Mouse (Mus musculus) ES-E14 (cell line): ENCODE data around the gene Klk6. TPM values are rescaled to one million over a fixed set of nuclear protein-coding genes. Genes with fewer than 3 reads are reported as not detected.
A peak's percentile ranks its signal among the peaks of the same experiment; 100 is the strongest.

Experiments used
- DNase-seq: peaks from one replicate; pipeline ENCODE4 v3.0.0-alpha.2; 2013; ENCODE audit warnings: low read depth, low spot score
- H3K27ac ChIP-seq: 2 replicates; pipeline ENCODE4 v1.5.1; 2012; ENCODE audit warnings: low read depth, mild to moderate bottlenecking, low read length, moderate library complexity, mixed read lengths; ENCODE audit not compliant: poor library complexity, insufficient read depth, severe bottlenecking
- H3K36me3 ChIP-seq: 2 replicates; pipeline ENCODE4 v1.6.1; 2012; ENCODE audit warnings: mild to moderate bottlenecking, low read length, moderate library complexity, mixed read lengths; ENCODE audit not compliant: control insufficient read depth, poor library complexity, insufficient read depth, severe bottlenecking
- H3K4me1 ChIP-seq, 2 experiments: fragments of 150-350 bp in 1 of 2; sonication (generic) in 1 of 2; 2 replicates each; pipeline ENCODE4 v1.6.1; 2012; ENCODE audit warnings: low read length in 2 of 2, mild to moderate bottlenecking in 1 of 2, mixed read lengths in 1 of 2; ENCODE audit not compliant: control insufficient read depth in 2 of 2, insufficient read depth in 2 of 2, poor library complexity in 1 of 2
- H3K4me3 ChIP-seq, 2 experiments: fragments of 150-350 bp in 1 of 2; sonication (generic) in 1 of 2; 2 replicates each; pipeline ENCODE4 v1.5.1; 2012; ENCODE audit warnings: low read length in 2 of 2, low read depth in 1 of 2, mild to moderate bottlenecking in 1 of 2, mixed read lengths in 1 of 2; ENCODE audit not compliant: insufficient read depth in 1 of 2, poor library complexity in 1 of 2, severe bottlenecking in 1 of 2
- H3K9ac ChIP-seq: 2 replicates; pipeline ENCODE4 v1.6.1; 2012; ENCODE audit warnings: low read depth, mild to moderate bottlenecking, low read length, mixed read lengths; ENCODE audit not compliant: poor library complexity, insufficient read depth, severe bottlenecking
- H3K9me3 ChIP-seq: fragments of 150-350 bp; sonication (generic); 2 replicates; pipeline ENCODE4 v1.6.1; 2012; ENCODE audit warnings: low read depth, mild to moderate bottlenecking, low read length; ENCODE audit not compliant: control insufficient read depth, insufficient read depth
- CHD2 ChIP-seq: IDR thresholded peaks from 2 replicates; pipeline ENCODE4 v1.6.1; 2014; ENCODE audit warnings: mild to moderate bottlenecking, low read depth, low read length, inconsistent platforms
- HCFC1 ChIP-seq: IDR thresholded peaks from 2 replicates; pipeline ENCODE4 v1.6.1; 2012; ENCODE audit warnings: low read length, inconsistent platforms, borderline replicate concordance; ENCODE audit not compliant: insufficient read depth
- MAFK ChIP-seq: IDR thresholded peaks from 2 replicates; pipeline ENCODE4 v1.6.1; 2014; ENCODE audit warnings: mild to moderate bottlenecking, low read depth, low read length, inconsistent platforms; ENCODE audit not compliant: insufficient read depth
- ZC3H11A ChIP-seq: IDR thresholded peaks from 2 replicates; pipeline ENCODE4 v1.6.1; 2012; ENCODE audit warnings: low read depth, mild to moderate bottlenecking, inconsistent platforms, low read length, borderline replicate concordance
- ZNF384 ChIP-seq: IDR thresholded peaks from 2 replicates; pipeline ENCODE4 v1.6.1; 2012; ENCODE audit warnings: low read depth, low read length, inconsistent platforms
- in situ Hi-C, 2 experiments: fragments of 600-800 bp; cut with MboI; formaldehyde crosslinking; loops; one replicate each; pipeline ENCODE4 v1.15.1; 2025; ENCODE audit warnings: low sequenced_read_pairs in 2 of 2, inconsistent platforms in 1 of 2; ENCODE audit not compliant: unreplicated experiment in 2 of 2
- total RNA-seq: library from RNA; depleted of rRNA; stranded (reverse); fragments of 300-350 nt; gene quantifications from 2 replicates; pipeline ENCODE4 v1.2.3, GENCODE M21; 2012

Klk6 gene
- total RNA-seq, 1 experiment: 0.54 TPM

DNA sequence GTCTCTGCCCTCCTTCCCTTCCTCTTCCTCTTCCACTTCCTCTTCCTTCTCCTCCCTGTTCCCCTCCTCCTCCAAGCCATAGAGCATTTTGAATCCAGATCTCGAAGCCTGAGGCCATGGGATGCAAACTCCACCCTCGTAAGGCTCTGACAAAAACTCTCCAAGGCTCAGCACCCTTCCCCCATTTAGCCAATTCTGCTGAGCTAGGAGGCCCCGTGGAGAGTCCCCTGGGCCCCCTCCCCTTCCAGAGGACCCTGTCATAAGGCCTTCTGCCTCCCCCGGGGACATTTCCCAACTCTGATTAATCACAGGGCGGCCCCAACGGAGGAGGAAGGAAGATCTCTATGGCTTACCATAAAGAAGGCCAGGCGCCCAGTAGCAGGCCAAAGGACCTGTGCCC is 32.7 kb upstream of the Klk6 start, which contains the start of gene Klk9:
Gene Klk9, plus strand, starts transcription at position 301 of the 400 bp plus-strand sequence.
- Histone ChIP-seq H3K36me3 (no peaks in the 10 kb centered on the region), H3K27ac (no peak within 1 kb of the TSS), H3K9ac (no peak within 1 kb of the TSS), H3K4me1 (peaks cover 0 to 4% of the 10 kb centered on the region in 2 experiments; a peak in 1 of 4 replicates), H3K4me3 (no peak within 1 kb of the TSS), H3K9me3 (no peaks in the 10 kb centered on the region)
- DNase-seq: no peak
- in situ Hi-C loops: no loop called here
- TF ChIP-seq CHD2 (no peak), MAFK (no peak), HCFC1 (no peak)

- TF ChIP-seq HCFC1 (no peak), MAFK (no peak), ZNF384 (0 out of 2 replicates have a peak, but pooled peaks have one; percentile 20)
- DNase-seq: no peak
- Histone ChIP-seq H3K27ac (no peak overlapping the region), H3K9ac (peak overlapping the region; percentile 40; the same call in 1 of the 2 replicates), H3K36me3 (no peaks in the 10 kb centered on the region), H3K9me3 (no peaks in the 10 kb centered on the region), H3K4me1 (peaks cover 0 to 9% of the 10 kb centered on the region in 2 experiments; a peak in 2 of 4 replicates), H3K4me3 (peak overlapping the region; percentile 60)
- in situ Hi-C loops: no loop called here
These were observed 27.9 kb upstream of the Klk6 start for GRCm38 (mm10) chr7:43796355-43796754.

GRCm38 (mm10) chr7:43797333-43797769 is 26.9 kb upstream of the Klk6 start, which contains the start of gene Klk8:
TSS of gene Klk8 (plus strand) at chr7:43797577.
- in situ Hi-C loops: no loop called here
- Histone ChIP-seq H3K4me1 (peaks cover 0 to 9% of the 10 kb centered on the region in 2 experiments; a peak in 2 of 4 replicates), H3K9me3 (no peaks in the 10 kb centered on the region), H3K9ac (peak within 1 kb of the TSS; percentile 63; the same call in 1 of the 2 replicates), H3K36me3 (no peaks in the 10 kb centered on the region; the same call in 1 of the 2 replicates), H3K4me3 (peak within 1 kb of the TSS; percentile 60), H3K27ac (no peak within 1 kb of the TSS)
- no peak for TF ChIP-seq ZNF384
- TF ChIP-seq HCFC1: no peak
- TF ChIP-seq CHD2: no peak
- no peak for TF ChIP-seq ZC3H11A
- no peak for TF ChIP-seq MAFK
- DNase-seq: peak; percentile 30

GRCm38 (mm10) chr7:43797844-43798462 is 26.3 kb upstream of the Klk6 start:
- in situ Hi-C loops: no loop called here
- no peaks in the 10 kb centered on the region for H3K9me3 ChIP-seq
- H3K4me3 ChIP-seq: peak overlapping the region; percentile 60
- DNase-seq: peak; percentile 41
- H3K36me3 ChIP-seq: no peaks in the 10 kb centered on the region; the same call in 1 of the 2 replicates
- TF ChIP-seq ZNF384 (no peak), HCFC1 (no peak), CHD2 (no peak), MAFK (no peak), ZC3H11A (no peak)
- H3K27ac ChIP-seq: no peak overlapping the region
- peaks cover 0 to 9% of the 10 kb centered on the region in 2 experiments; a peak in 2 of 4 replicates for H3K4me1 ChIP-seq
- H3K9ac ChIP-seq: peak overlapping the region; percentile 61; the same call in 1 of the 2 replicates
